ENCODE assay signal across 16 mouse cellular contexts in genomic region chr14:84477411-84477810, GRCm38 (mm10). TPM values are rescaled to one million over a fixed set of nuclear protein-coding genes. Genes with fewer than 3 reads are reported as not detected.
DNase-seq lines count a peak whose midpoint lies in the region; ATAC-seq and TF ChIP-seq lines count a peak whose summit lies in the region.
"Had no signal": no experiment of that assay in that cellular context is flagged by ENCODE, and none has a peak within 500 bp of the region (broad histone marks: within the 10 kb centered on the region; RNA-seq: fewer than 3 reads in every experiment).

No protein-coding gene starts in this region.

- DNase-seq in embryo, embryonic 10.5 days (ENCODE audit: low spot score) = peak; percentile 15
- DNase-seq in embryo, embryonic 9.5 days (ENCODE audit: extremely low spot score) = no peak
- DNase-seq in right cerebral cortex, postnatal 10 days (ENCODE audit: low spot score in 2 of 2) = peak; percentile 21
- DNase-seq in right cerebral cortex, postnatal 25 days = no peak
- DNase-seq in urinary bladder, postnatal 14 days (ENCODE audit: low spot score) = no peak
- no peak for DNase-seq in stomach, postnatal 0 days (ENCODE audit: low spot score)
- DNase-seq: adrenal gland, adult 8-10 months; layer of hippocampus, adult 9-11 months; lung, adult 2 months; lung, postnatal 36 days had no signal

- H3K27me3 ChIP-seq in hindbrain, embryonic 15.5 days = no peaks in the 10 kb centered on the region
- H3K27me3 ChIP-seq in stomach, postnatal 0 days (ENCODE audit: control insufficient read depth, insufficient read depth, low read length) = no peaks in the 10 kb centered on the region
- H3K27me3 ChIP-seq: heart, embryonic 12.5 days; liver, embryonic 12.5 days had no signal

- peaks cover 4% of the 10 kb centered on the region; the same call in 1 of the 2 replicates for H3K4me1 ChIP-seq in hindbrain, embryonic 15.5 days (replicated peaks)
- no peaks in the 10 kb centered on the region for H3K4me1 ChIP-seq in stomach, postnatal 0 days (replicated peaks; ENCODE audit: control insufficient read depth, insufficient read depth)
- H3K4me1 ChIP-seq: heart, embryonic 12.5 days; liver, embryonic 12.5 days had no signal

- no peaks in the 10 kb centered on the region for H3K9me3 ChIP-seq in hindbrain, embryonic 15.5 days
- no peaks in the 10 kb centered on the region for H3K9me3 ChIP-seq in stomach, postnatal 0 days (ENCODE audit: control insufficient read depth, low read length)
- H3K9me3 ChIP-seq: forebrain, embryonic 10.5 days; heart, embryonic 12.5 days; liver, embryonic 12.5 days had no signal

- no peak for TF ChIP-seq CTCF in stomach, postnatal 0 days (IDR thresholded peaks at IDR 0.05; ENCODE audit: low read depth)

- no peak overlapping the region for H3K27ac ChIP-seq in hindbrain, embryonic 15.5 days (replicated peaks)
- H3K27ac ChIP-seq in stomach, postnatal 0 days (replicated peaks) = no peak overlapping the region
- H3K27ac ChIP-seq: forebrain, embryonic 10.5 days; left cerebral cortex, adult 2 months; liver, embryonic 12.5 days had no signal

- H3K9ac ChIP-seq in hindbrain, embryonic 15.5 days = no peak overlapping the region
- no peak overlapping the region for H3K9ac ChIP-seq in stomach, postnatal 0 days (ENCODE audit: low read length)
- H3K9ac ChIP-seq: heart, embryonic 12.5 days; liver, embryonic 12.5 days had no signal

- peak overlapping the region; percentile 14; the same call in 1 of the 2 replicates for H3K4me2 ChIP-seq in hindbrain, embryonic 15.5 days
- no peak overlapping the region for H3K4me2 ChIP-seq in stomach, postnatal 0 days (replicated peaks; ENCODE audit: low read depth)
- H3K4me2 ChIP-seq: heart, embryonic 12.5 days; liver, embryonic 12.5 days had no signal

- WGBS in hindbrain, embryonic 15.5 days = 35% methylated on average over 13 of the region's 13 CpGs
- WGBS in stomach, postnatal 0 days = 73% methylated on average over 13 of the region's 13 CpGs

- no peak for TF ChIP-seq EP300 in stomach, postnatal 0 days (optimal IDR thresholded peaks at IDR 0.05)

- peaks cover 9% of the 10 kb centered on the region; the same call in 1 of the 2 replicates for H3K36me3 ChIP-seq in hindbrain, embryonic 15.5 days
- H3K36me3 ChIP-seq in stomach, postnatal 0 days (ENCODE audit: control insufficient read depth, insufficient read depth, low read length) = no peaks in the 10 kb centered on the region
- H3K36me3 ChIP-seq: forebrain, embryonic 10.5 days; heart, embryonic 12.5 days; liver, embryonic 12.5 days had no signal

- ATAC-seq in hindbrain, embryonic 15.5 days (ENCODE audit: low FRiP score, low read depth) = no peak
- no peak for ATAC-seq in stomach, postnatal 0 days (ENCODE audit: low FRiP score, low TSS enrichment)
- ATAC-seq: liver, embryonic 12.5 days had no signal

- H3K4me3 ChIP-seq in hindbrain, embryonic 15.5 days = no peak overlapping the region
- H3K4me3 ChIP-seq in stomach, postnatal 0 days (ENCODE audit: low read depth, low read length) = no peak overlapping the region
- H3K4me3 ChIP-seq: forebrain, embryonic 10.5 days; heart, embryonic 12.5 days; left cerebral cortex, adult 2 months; liver, embryonic 12.5 days; myocyte had no signal

RNA-seq across cellular contexts. Expression of gene Pcdh17, which starts 34.0 kb away (rescaled TPM):
- 31.3 and 35.6 TPM in 2 replicates for polyA plus RNA-seq in hindbrain, embryonic 15.5 days (2015; fragmentation: Nextera tagmentation; extraction: Ambion mirVana)
- 2.4 and 2.5 TPM in 2 replicates for polyA plus RNA-seq in stomach, postnatal 0 days (2015; fragmentation: Nextera tagmentation; extraction: Ambion mirVana)

Comparison
In these comparisons a context has a peak if more than half of its experiments do, and no peak if none do; other contexts are left out.
1. DNase-seq: peak in embryo, embryonic 10.5 days (single experiment) and right cerebral cortex, postnatal 10 days (2 of 2); none in embryo, embryonic 9.5 days (single experiment), right cerebral cortex, postnatal 25 days (single experiment), urinary bladder, postnatal 14 days (single experiment) and stomach, postnatal 0 days (single experiment).